Mouse (Mus musculus) hindbrain, embryonic 10.5 days (tissue): ENCODE results near the gene Mrtfa. TPM values are rescaled to one million over a fixed set of nuclear protein-coding genes. Genes with fewer than 3 reads are reported as not detected.

Experiments
- DNase-seq: peaks from one replicate; pipeline ENCODE4 v3.0.0-alpha.2; 2017; ENCODE audit warnings: low spot score
- H3K27ac ChIP-seq: fragments of 300-500 bp; sonication (generic); 2 replicates; pipeline ENCODE4 v1.5.1; 2016; ENCODE audit warnings: mild to moderate bottlenecking, moderate library complexity
- H3K27me3 ChIP-seq: fragments of 300-500 bp; sonication (generic); 2 replicates; pipeline ENCODE4 v1.6.1; 2016; ENCODE audit warnings: mild to moderate bottlenecking; ENCODE audit not compliant: poor library complexity, insufficient read depth, severe bottlenecking
- H3K36me3 ChIP-seq: fragments of 300-500 bp; sonication (generic); 2 replicates; pipeline ENCODE4 v1.6.1; 2016; ENCODE audit warnings: mild to moderate bottlenecking, moderate library complexity
- H3K4me1 ChIP-seq: fragments of 300-500 bp; sonication (generic); replicated peaks from 2 replicates; pipeline ENCODE4 v1.6.1; 2016; ENCODE audit warnings: mild to moderate bottlenecking
- H3K4me3 ChIP-seq: fragments of 300-500 bp; sonication (generic); 2 replicates; pipeline ENCODE4 v1.5.1; 2016; ENCODE audit warnings: mild to moderate bottlenecking, moderate library complexity
- H3K9me3 ChIP-seq: fragments of 300-500 bp; sonication (generic); 2 replicates; pipeline ENCODE4 v1.6.1; 2016; ENCODE audit warnings: mild to moderate bottlenecking, moderate library complexity
- WGBS: fragments of 180-500 bp; shearing (Covaris S2); methylation state at CpG from one replicate; pipeline ENCODE4 v1.1.7; 2016; 5-methylcytosine and 5-hydroxymethylcytosine counted together
- polyA plus RNA-seq: library from polyadenylated mRNA; unstranded; fragments of >200 nt; fragmentation: Nextera tagmentation; extraction: Ambion mirVana; gene quantifications from 2 replicates; pipeline ENCODE4 v1.2.1, GENCODE M21; 2016

The Mrtfa gene
- polyA plus RNA-seq, 1 experiment from 2014 or later = 31.3 TPM

- Histone ChIP-seq H3K9me3 (no peaks in the 10 kb centered on the region), H3K4me1 (no peaks in the 10 kb centered on the region), H3K27me3 (no peaks in the 10 kb centered on the region), H3K27ac (no peak overlapping the region), H3K4me3 (no peak overlapping the region), H3K36me3 (peaks cover 69% of the 10 kb centered on the region)
- DNase-seq = no peak
- 85% methylated on average over 10 of the region's 10 CpGs for WGBS
Observed at GRCm38 (mm10) chr15:81006127-81006735, 184.3 kb downstream of the Mrtfa start.

- no peaks in the 10 kb centered on the region for H3K9me3 ChIP-seq
- H3K36me3 ChIP-seq = peaks cover 15% of the 10 kb centered on the region
- peak; percentile 23 for DNase-seq
- no peak overlapping the region for H3K4me3 ChIP-seq
- H3K4me1 ChIP-seq = peaks cover 13% of the 10 kb centered on the region
- H3K27ac ChIP-seq = peak overlapping the region; percentile 62
- no peaks in the 10 kb centered on the region for H3K27me3 ChIP-seq
- 60% methylated on average over 4 of the region's 4 CpGs for WGBS
Observed at GRCm38 (mm10) chr15:81000419-81001138, 190.0 kb downstream of the Mrtfa start.

- no peaks in the 10 kb centered on the region for H3K27me3 ChIP-seq
- DNase-seq = no peak
- H3K4me1 ChIP-seq = peaks cover 13% of the 10 kb centered on the region
- H3K4me3 ChIP-seq = no peak overlapping the region
- H3K9me3 ChIP-seq = no peaks in the 10 kb centered on the region
- 65% methylated on average over 1 of the region's 1 CpGs for WGBS
- no peak overlapping the region for H3K27ac ChIP-seq
- H3K36me3 ChIP-seq = no peaks in the 10 kb centered on the region
Observed at GRCm38 (mm10) chr15:80997077-80997476, 193.5 kb downstream of the Mrtfa start.

- H3K27me3 ChIP-seq = no peaks in the 10 kb centered on the region
- WGBS = 83% methylated on average over 6 of the region's 6 CpGs
- H3K4me1 ChIP-seq = peaks cover 13% of the 10 kb centered on the region
- H3K4me3 ChIP-seq = no peak overlapping the region
- no peaks in the 10 kb centered on the region for H3K9me3 ChIP-seq
- no peak for DNase-seq
- no peak overlapping the region for H3K27ac ChIP-seq
- H3K36me3 ChIP-seq = no peaks in the 10 kb centered on the region
Observed at GRCm38 (mm10) chr15:80996090-80996835, 194.3 kb downstream of the Mrtfa start.

GRCm38 (mm10) chr15:80994959-80995358 lies 195.6 kb downstream of the Mrtfa start:
- DNase-seq = no peak
- 89% methylated on average over 5 of the region's 5 CpGs for WGBS
- peaks cover 5% of the 10 kb centered on the region for H3K4me1 ChIP-seq
- H3K4me3 ChIP-seq = no peak overlapping the region
- no peaks in the 10 kb centered on the region for H3K9me3 ChIP-seq
- H3K27me3 ChIP-seq = no peaks in the 10 kb centered on the region
- no peak overlapping the region for H3K27ac ChIP-seq
- H3K36me3 ChIP-seq = no peaks in the 10 kb centered on the region

GRCm38 (mm10) chr15:80989712-80990111 lies 200.8 kb downstream of the Mrtfa start:
- WGBS = 79% methylated on average over 3 of the region's 3 CpGs
- no peaks in the 10 kb centered on the region for H3K27me3 ChIP-seq
- H3K27ac ChIP-seq = no peak overlapping the region

GRCm38 (mm10) chr15:80988331-80988730 lies 202.2 kb downstream of the Mrtfa start:
- no peak overlapping the region for H3K27ac ChIP-seq
- H3K4me3 ChIP-seq = no peak overlapping the region
- H3K36me3 ChIP-seq = no peaks in the 10 kb centered on the region
- H3K4me1 ChIP-seq = no peaks in the 10 kb centered on the region
- H3K27me3 ChIP-seq = no peaks in the 10 kb centered on the region
- WGBS = 53% methylated on average over 1 of the region's 1 CpGs
- H3K9me3 ChIP-seq = no peaks in the 10 kb centered on the region
- DNase-seq = no peak

More at GRCm38 (mm10) chr15:80989712-80990111, 200.8 kb downstream of the Mrtfa start:
- no peaks in the 10 kb centered on the region for H3K9me3 ChIP-seq
- no peak overlapping the region for H3K4me3 ChIP-seq
- no peak for DNase-seq
- no peaks in the 10 kb centered on the region for H3K4me1 ChIP-seq
- no peaks in the 10 kb centered on the region for H3K36me3 ChIP-seq

- no peak for DNase-seq
Observed at GRCm38 (mm10) chr15:80983264-80983663, 207.3 kb downstream of the Mrtfa start.

GRCm38 (mm10) chr15:80981176-80981575 lies 209.4 kb downstream of the Mrtfa start:
- WGBS = 89% methylated on average over 4 of the region's 4 CpGs
- no peak for DNase-seq

More at GRCm38 (mm10) chr15:80983264-80983663, 207.3 kb downstream of the Mrtfa start:
- WGBS = 85% methylated on average over 2 of the region's 2 CpGs
- Histone ChIP-seq H3K27ac (no peak overlapping the region), H3K4me1 (peaks cover 5% of the 10 kb centered on the region), H3K9me3 (no peaks in the 10 kb centered on the region), H3K4me3 (no peak overlapping the region), H3K36me3 (no peaks in the 10 kb centered on the region), H3K27me3 (no peaks in the 10 kb centered on the region)

GRCm38 (mm10) chr15:80979611-80980010 lies 210.9 kb downstream of the Mrtfa start:
- Histone ChIP-seq H3K4me1 (peaks cover 15% of the 10 kb centered on the region), H3K9me3 (no peaks in the 10 kb centered on the region), H3K4me3 (no peak overlapping the region), H3K36me3 (no peaks in the 10 kb centered on the region), H3K27me3 (no peaks in the 10 kb centered on the region), H3K27ac (no peak overlapping the region)
- DNase-seq = no peak
- WGBS = 86% methylated on average over 4 of the region's 4 CpGs

More at GRCm38 (mm10) chr15:80981176-80981575, 209.4 kb downstream of the Mrtfa start:
- H3K27me3 ChIP-seq = no peaks in the 10 kb centered on the region
- H3K4me1 ChIP-seq = peaks cover 15% of the 10 kb centered on the region
- no peaks in the 10 kb centered on the region for H3K9me3 ChIP-seq
- no peak overlapping the region for H3K27ac ChIP-seq
- H3K4me3 ChIP-seq = no peak overlapping the region
- no peaks in the 10 kb centered on the region for H3K36me3 ChIP-seq

- peak; percentile 85 for DNase-seq
- under 1% methylated on average over 67 of the region's 67 CpGs for WGBS
- H3K27ac ChIP-seq = peak within 1 kb of the TSS; percentile 86
Observed at GRCm38 (mm10) chr15:80977620-80978334, 212.8 kb downstream of the Mrtfa start, which contains the start of gene Sgsm3. Gene Sgsm3, plus strand, starts transcription at chr15:80977765.

GRCm38 (mm10) chr15:80975666-80976065 lies 214.9 kb downstream of the Mrtfa start:
- H3K4me3 ChIP-seq = no peak overlapping the region
- no peak for DNase-seq
- WGBS = 89% methylated on average over 3 of the region's 3 CpGs
- no peaks in the 10 kb centered on the region for H3K27me3 ChIP-seq
- H3K9me3 ChIP-seq = no peaks in the 10 kb centered on the region
- no peak overlapping the region for H3K27ac ChIP-seq
- H3K4me1 ChIP-seq = peaks cover 15% of the 10 kb centered on the region
- H3K36me3 ChIP-seq = peaks cover 1% of the 10 kb centered on the region; the same call in 1 of the 2 replicates

More at GRCm38 (mm10) chr15:80977620-80978334, 212.8 kb downstream of the Mrtfa start, which contains the start of gene Sgsm3:
- no peaks in the 10 kb centered on the region for H3K27me3 ChIP-seq
- H3K9me3 ChIP-seq = no peaks in the 10 kb centered on the region
- no peaks in the 10 kb centered on the region for H3K36me3 ChIP-seq
- peak within 1 kb of the TSS; percentile 91 for H3K4me3 ChIP-seq
- H3K4me1 ChIP-seq = peaks cover 15% of the 10 kb centered on the region
